ENCODE assay signal across 7 mouse cellular contexts in the genomic region with DNA sequence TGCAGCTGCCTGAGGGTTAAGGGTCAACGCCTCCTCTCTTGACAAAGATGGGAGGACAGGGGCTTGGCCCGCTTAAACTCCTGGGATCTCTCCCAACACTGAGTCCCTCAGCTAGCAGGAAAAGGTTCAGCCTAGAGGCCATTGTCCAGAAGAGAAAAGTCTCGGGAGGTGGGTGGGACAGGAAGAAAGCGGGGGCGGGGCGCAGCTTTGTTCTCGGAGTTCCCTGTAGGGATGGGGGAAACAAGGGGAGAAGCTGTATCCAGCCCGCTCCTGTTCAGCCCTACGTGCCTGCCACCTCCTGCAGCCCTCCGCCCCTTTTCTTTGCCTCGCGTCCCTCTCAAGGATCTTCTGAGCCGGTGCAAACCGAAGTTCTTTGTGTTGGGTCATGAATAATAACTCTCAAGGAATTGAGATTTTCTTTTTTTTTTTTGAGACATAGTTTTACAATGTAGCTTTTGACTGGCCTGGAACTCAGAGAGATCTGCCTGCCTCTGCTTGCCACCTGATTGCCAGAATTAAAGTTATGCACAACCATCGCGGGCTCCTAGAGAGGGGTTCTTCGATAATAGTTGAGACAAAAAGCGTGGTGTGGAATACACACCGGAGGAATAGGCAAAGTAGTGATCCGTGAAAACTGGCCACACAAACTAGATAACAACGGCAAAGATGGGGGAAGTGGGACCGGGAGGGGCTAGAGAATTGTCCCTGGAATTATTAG. TPM values are rescaled to one million over a fixed set of nuclear protein-coding genes. Genes with fewer than 3 reads are reported as not detected.
DNase-seq lines count a peak whose midpoint lies in the region; ATAC-seq lines count a peak whose summit lies in the region.

No protein-coding gene starts in this region.

- H3K4me1 ChIP-seq in forebrain, embryonic 15.5 days, result peaks cover 42% of the 10 kb centered on the region

- peak overlapping the region; percentile 67 for H3K4me2 ChIP-seq in forebrain, embryonic 15.5 days (replicated peaks)

- no peaks in the 10 kb centered on the region for H3K9me3 ChIP-seq in forebrain, embryonic 15.5 days

- peak; percentile 47 for ATAC-seq in forebrain, embryonic 15.5 days (replicated peaks)

- peak overlapping the region; percentile 91 for H3K27ac ChIP-seq in forebrain, embryonic 15.5 days (replicated peaks)

- DNase-seq in R1 (ENCODE audit: low read depth, low spot score), result peak; percentile 96
- peak; percentile 61 for DNase-seq in cerebellum, adult 11-12 months
- DNase-seq in heart, postnatal 25 days (ENCODE audit: low spot score), result peak; percentile 76
- DNase-seq in kidney, postnatal 4 days, result peak; percentile 87 to 91
- DNase-seq in lung, postnatal 10 days, result peak; percentile 93
- DNase-seq in retina, embryonic 14.5 days (ENCODE audit: low spot score), result peak; percentile 81

- WGBS in forebrain, embryonic 15.5 days, result 1% methylated on average over 22 of the region's 22 CpGs

- H3K27me3 ChIP-seq in forebrain, embryonic 15.5 days, result no peaks in the 10 kb centered on the region

- no peaks in the 10 kb centered on the region for H3K36me3 ChIP-seq in forebrain, embryonic 15.5 days

- peak overlapping the region; percentile 41 for H3K9ac ChIP-seq in forebrain, embryonic 15.5 days (replicated peaks)

- H3K4me3 ChIP-seq in forebrain, embryonic 15.5 days, result peak overlapping the region; percentile 85

- intact Hi-C loops in heart, postnatal 25 days (cut with DNase I), result loop anchor here (2.0 to 5.0 kb wide), 3 partner anchors 28 to 178 kb away; partner anchors contain the start of genes Flii and Tmem11

RNA-seq across cellular contexts. Expression of gene Llgl1, which starts 0.6 kb away (rescaled TPM):
- 81.5 and 81.8 TPM in 2 replicates for polyA plus RNA-seq in forebrain, embryonic 15.5 days (2015; fragmentation: Nextera tagmentation; extraction: Ambion mirVana)
- total RNA-seq in heart, postnatal 25 days (2021), result 10 to 100 TPM; 11.4 to 12.3 TPM

RNA-seq across cellular contexts. Expression of gene Flii, which starts 28.1 kb away (rescaled TPM):
- polyA plus RNA-seq in forebrain, embryonic 15.5 days (2015; fragmentation: Nextera tagmentation; extraction: Ambion mirVana), result 72.5 and 73.0 TPM in 2 replicates
- 100 to 1,000 TPM; 112 to 120 TPM for total RNA-seq in heart, postnatal 25 days (2021)

RNA-seq across cellular contexts. Expression of gene Mief2, which starts 29.2 kb away (rescaled TPM):
- 21.8 and 25.2 TPM in 2 replicates for polyA plus RNA-seq in forebrain, embryonic 15.5 days (2015; fragmentation: Nextera tagmentation; extraction: Ambion mirVana)
- 10 to 100 TPM; 31.6 to 32.9 TPM for total RNA-seq in heart, postnatal 25 days (2021)

Comparison
In these comparisons a context has a peak if more than half of its experiments do, and no peak if none do; other contexts are left out.
1. Peak in every context shown above with its lines: DNase-seq, ATAC-seq, H3K4me3 ChIP-seq and H3K27ac ChIP-seq.